Mouse (Mus musculus): ENCODE results near the gene Slc12a9. TPM values are rescaled to one million over a fixed set of nuclear protein-coding genes. Genes with fewer than 3 reads are reported as not detected.

Gene Slc12a9
- polyA plus RNA-seq, 1 experiment from 2014 or later, result 23.4 TPM

GRCm38 (mm10) chr5:137330910-137331309 is 2.5 kb downstream of the Slc12a9 start:
- WGBS, result 85% methylated on average over 7 of the region's 7 CpGs
- no peak overlapping the region for H3K4me3 ChIP-seq (replicated peaks)
- no peak for ATAC-seq
- H3K9ac ChIP-seq (replicated peaks), result 0 out of 2 replicates have a peak overlapping the region, but pooled peaks have one; percentile 19
- H3K4me1 ChIP-seq (replicated peaks), result peaks cover 16% of the 10 kb centered on the region
- H3K4me2 ChIP-seq (replicated peaks), result no peak overlapping the region
- peaks cover 30% of the 10 kb centered on the region for H3K36me3 ChIP-seq
- H3K27me3 ChIP-seq, result no peaks in the 10 kb centered on the region
- H3K27ac ChIP-seq, result no peak overlapping the region
- H3K9me3 ChIP-seq, result no peaks in the 10 kb centered on the region

DNA sequence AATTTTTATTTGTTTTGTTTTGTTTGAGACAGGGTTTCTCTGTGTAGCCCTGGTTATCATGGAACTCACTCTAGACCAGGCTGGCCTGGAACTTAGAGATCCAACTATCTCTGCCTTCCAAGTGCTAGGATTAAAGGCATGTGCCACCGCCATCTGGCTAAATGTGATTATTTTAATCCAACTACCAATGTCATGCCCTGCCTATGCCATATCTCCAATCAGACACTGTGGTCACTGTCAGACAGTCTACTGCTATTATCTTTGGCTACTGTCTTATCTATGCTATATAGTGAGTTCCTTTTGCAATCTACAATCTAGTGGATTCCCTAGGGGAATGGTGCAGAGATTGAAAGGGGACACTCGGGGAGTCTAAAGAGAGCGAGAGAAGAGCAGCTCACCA is 12.4 kb downstream of the Slc12a9 start:
- no peak overlapping the region for H3K4me2 ChIP-seq (replicated peaks)
- no peak overlapping the region for H3K4me3 ChIP-seq (replicated peaks)
- no peak overlapping the region for H3K27ac ChIP-seq
- H3K27me3 ChIP-seq, result no peaks in the 10 kb centered on the region
- ATAC-seq, result no peak
- H3K4me1 ChIP-seq (replicated peaks), result no peaks in the 10 kb centered on the region
- H3K9ac ChIP-seq (replicated peaks), result no peak overlapping the region
- H3K36me3 ChIP-seq, result peaks cover 80% of the 10 kb centered on the region
- no peaks in the 10 kb centered on the region for H3K9me3 ChIP-seq
- 92% methylated on average over 3 of the region's 3 CpGs for WGBS

DNA sequence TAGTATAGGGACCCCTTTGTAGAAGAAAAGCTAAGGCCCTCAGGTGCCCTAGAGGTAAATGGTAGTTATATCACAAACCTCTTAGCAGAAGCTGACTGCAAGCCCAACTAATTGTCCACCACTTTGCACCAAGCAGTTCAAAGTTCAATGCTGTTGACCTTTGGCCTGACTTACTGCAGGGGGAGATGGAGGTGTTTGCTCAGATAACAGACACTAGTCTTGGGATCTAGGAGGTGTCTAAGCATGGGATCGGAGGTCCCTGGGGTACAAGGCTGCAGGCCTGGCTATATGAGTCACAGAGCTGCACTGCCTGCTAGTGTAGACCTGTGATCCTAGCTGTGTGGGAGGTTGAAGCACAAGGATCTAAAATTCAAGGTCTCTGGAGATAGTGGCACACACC is 14.8 kb downstream of the Slc12a9 start:
- Histone ChIP-seq H3K4me3 (replicated peaks) (no peak overlapping the region), H3K4me2 (replicated peaks) (no peak overlapping the region), H3K4me1 (replicated peaks) (peaks cover 19% of the 10 kb centered on the region), H3K27ac (no peak overlapping the region), H3K9me3 (no peaks in the 10 kb centered on the region), H3K9ac (replicated peaks) (no peak overlapping the region), H3K36me3 (peaks cover 65% of the 10 kb centered on the region), H3K27me3 (no peaks in the 10 kb centered on the region)
- no peak for ATAC-seq
- 85% methylated on average over 1 of the region's 1 CpGs for WGBS

GRCm38 (mm10) chr5:137317361-137317760 is 16.0 kb downstream of the Slc12a9 start:
- Histone ChIP-seq H3K27ac (no peak overlapping the region), H3K36me3 (peaks cover 56% of the 10 kb centered on the region), H3K9me3 (no peaks in the 10 kb centered on the region), H3K4me1 (replicated peaks) (peaks cover 31% of the 10 kb centered on the region), H3K4me2 (replicated peaks) (no peak overlapping the region), H3K9ac (replicated peaks) (no peak overlapping the region), H3K4me3 (replicated peaks) (no peak overlapping the region), H3K27me3 (no peaks in the 10 kb centered on the region)
- ATAC-seq, result no peak
- 91% methylated on average over 8 of the region's 8 CpGs for whole genome bisulfite sequencing

DNA sequence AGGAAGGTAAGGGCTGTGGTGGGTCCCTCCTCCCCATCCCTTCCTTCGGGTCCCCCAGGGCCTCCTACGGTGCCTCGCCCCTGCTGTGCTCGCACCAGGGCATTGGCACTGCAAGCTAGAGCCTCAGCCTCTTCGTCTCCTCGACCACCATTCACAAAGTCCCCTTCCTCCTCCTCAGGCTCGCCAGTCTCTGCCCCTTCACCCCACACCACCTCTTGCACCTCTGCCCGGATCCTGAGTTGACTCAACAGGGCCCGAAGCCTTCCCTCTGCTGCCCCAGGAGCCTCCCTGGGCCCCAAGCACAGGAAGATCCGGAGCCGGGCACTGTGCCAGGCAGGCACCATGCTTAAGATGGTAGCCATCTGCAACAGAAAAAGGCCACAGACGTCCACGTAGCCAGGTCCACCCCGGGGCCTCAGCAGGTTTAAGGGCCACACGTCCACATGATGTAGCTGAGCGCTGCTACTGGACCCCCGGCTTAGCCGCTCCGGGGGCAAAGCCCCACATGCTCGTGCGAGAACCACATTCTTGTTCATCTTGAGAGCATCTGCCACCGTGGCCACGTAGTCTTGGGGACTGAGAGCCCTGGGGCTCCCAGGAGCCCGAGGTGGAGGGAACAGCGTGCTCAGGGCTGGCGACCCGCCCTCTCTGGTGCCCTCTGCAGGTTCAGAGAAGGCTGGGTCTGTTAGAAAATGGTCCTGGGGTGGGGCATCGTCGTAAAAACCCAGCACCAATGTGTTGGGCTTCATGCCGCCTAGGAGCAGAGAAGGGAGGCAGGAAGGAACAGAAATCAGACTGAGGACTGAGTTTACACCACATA is 18.1 kb downstream of the Slc12a9 start:
- H3K4me1 ChIP-seq (replicated peaks), result peaks cover 36% of the 10 kb centered on the region
- H3K9me3 ChIP-seq, result no peaks in the 10 kb centered on the region
- H3K4me2 ChIP-seq (replicated peaks), result no peak overlapping the region; the same call in 1 of the 2 replicates
- no peaks in the 10 kb centered on the region for H3K27me3 ChIP-seq
- H3K36me3 ChIP-seq, result peaks cover 42% of the 10 kb centered on the region
- peak overlapping the region; percentile 70; the same call in 1 of the 2 replicates for H3K9ac ChIP-seq (replicated peaks)
- WGBS, result 38% methylated on average over 30 of the region's 30 CpGs
- H3K27ac ChIP-seq, result no peak overlapping the region
- no peak for ATAC-seq
- no peak overlapping the region for H3K4me3 ChIP-seq (replicated peaks)

DNA sequence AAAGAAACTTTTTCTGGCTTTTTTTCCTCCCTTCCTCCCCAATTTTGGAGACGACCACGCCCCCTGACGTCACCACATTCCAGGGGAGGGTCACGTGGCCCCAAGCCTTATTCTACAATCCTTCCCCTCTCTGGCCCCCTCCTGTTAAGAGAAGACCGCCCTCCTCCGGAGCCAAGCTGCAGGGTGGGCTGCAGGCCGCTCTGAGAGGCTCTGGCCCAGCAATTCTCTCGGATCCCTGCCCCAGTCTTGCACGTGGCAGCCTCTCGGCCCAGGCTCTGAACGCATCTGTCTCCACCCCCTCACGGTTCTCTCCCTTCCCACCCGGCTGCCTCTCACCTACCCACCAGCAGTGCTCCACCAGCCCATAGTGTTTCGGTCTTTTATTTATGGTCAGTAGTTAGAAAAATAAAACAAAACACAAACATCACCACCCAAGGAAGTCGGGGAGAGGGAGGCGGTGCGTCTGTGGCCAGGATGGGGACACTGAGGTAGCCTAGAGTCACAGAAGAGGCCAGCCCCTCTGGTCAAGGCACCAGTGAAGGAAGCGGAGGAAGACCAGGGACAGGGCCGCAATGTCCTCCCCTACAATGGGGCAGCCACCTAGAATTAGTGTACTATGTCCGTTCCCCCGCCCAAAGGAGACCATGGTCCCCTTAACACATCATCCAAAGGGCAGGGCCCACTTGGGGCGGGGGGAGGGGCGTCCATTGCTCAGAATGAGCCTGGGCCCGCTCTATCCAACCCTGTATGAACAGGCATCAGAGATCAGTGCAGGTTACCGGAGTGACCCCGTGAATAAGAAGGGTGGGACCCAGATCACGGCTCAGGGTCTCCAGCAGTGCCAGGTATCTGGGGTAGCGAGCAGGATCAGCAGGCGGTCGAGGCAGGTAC is 19.0 kb downstream of the Slc12a9 start, which contains the start of gene Trip6:
Gene Trip6, minus strand, starts transcription at position 212 of the 891 bp plus-strand sequence.
- Histone ChIP-seq H3K4me3 (replicated peaks) (peak within 1 kb of the TSS; percentile 42), H3K27ac (peak within 1 kb of the TSS; percentile 61), H3K9me3 (no peaks in the 10 kb centered on the region), H3K36me3 (peaks cover 41% of the 10 kb centered on the region), H3K4me1 (replicated peaks) (peaks cover 36% of the 10 kb centered on the region), H3K27me3 (no peaks in the 10 kb centered on the region), H3K4me2 (replicated peaks) (peak within 1 kb of the TSS; percentile 60), H3K9ac (replicated peaks) (peak within 1 kb of the TSS; percentile 70)
- 14% methylated on average over 29 of the region's 30 CpGs for WGBS
- peak; percentile 89 for ATAC-seq

GRCm38 (mm10) chr5:137313466-137314192 is 19.8 kb downstream of the Slc12a9 start:
- Histone ChIP-seq H3K9ac (replicated peaks) (peak overlapping the region; percentile 70), H3K36me3 (peaks cover 42% of the 10 kb centered on the region), H3K4me3 (replicated peaks) (peak overlapping the region; percentile 42), H3K9me3 (no peaks in the 10 kb centered on the region), H3K27ac (peak overlapping the region; percentile 54; the same call in 1 of the 2 replicates), H3K4me2 (replicated peaks) (peak overlapping the region; percentile 60), H3K4me1 (replicated peaks) (peaks cover 36% of the 10 kb centered on the region), H3K27me3 (no peaks in the 10 kb centered on the region)
- peak; percentile 59 for ATAC-seq
- WGBS, result 2% methylated on average over 22 of the region's 22 CpGs

DNA sequence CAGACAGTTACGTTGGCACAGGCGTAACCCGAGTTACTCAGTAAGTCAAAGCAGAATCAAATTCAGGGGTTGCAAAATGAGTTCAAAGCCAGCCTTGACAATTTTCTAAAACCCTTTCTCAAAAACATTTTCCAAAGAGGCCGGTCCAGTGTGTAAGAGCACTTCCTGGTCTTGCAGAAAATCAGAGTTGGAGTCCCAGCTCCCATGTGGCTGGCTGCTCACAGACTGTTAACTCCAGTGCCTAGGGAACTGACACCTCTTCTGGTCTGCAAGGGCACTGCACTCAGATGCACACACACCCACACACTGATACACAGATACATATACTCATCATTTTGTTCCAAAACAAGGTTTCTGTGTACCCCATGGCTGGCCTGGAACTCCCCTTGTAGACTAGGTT is 25.0 kb downstream of the Slc12a9 start:
- Histone ChIP-seq H3K4me3 (replicated peaks) (peak overlapping the region; percentile 93), H3K9ac (replicated peaks) (peak overlapping the region; percentile 69), H3K36me3 (peaks cover 34% of the 10 kb centered on the region), H3K27me3 (no peaks in the 10 kb centered on the region), H3K4me1 (replicated peaks) (peaks cover 55% of the 10 kb centered on the region), H3K27ac (peak overlapping the region; percentile 97), H3K9me3 (no peaks in the 10 kb centered on the region), H3K4me2 (replicated peaks) (peak overlapping the region; percentile 80)
- 93% methylated on average over 4 of the region's 4 CpGs for WGBS
- 0 out of 2 replicates have a peak, but pooled peaks have one; percentile 5 for ATAC-seq

- WGBS, result under 1% methylated on average over 55 of the region's 72 CpGs
- ATAC-seq, result peak; percentile 87
- no peaks in the 10 kb centered on the region for H3K27me3 ChIP-seq
- H3K9me3 ChIP-seq, result no peaks in the 10 kb centered on the region
- H3K4me2 ChIP-seq (replicated peaks), result peak within 1 kb of the TSS; percentile 80
- peak within 1 kb of the TSS; percentile 99 for H3K9ac ChIP-seq (replicated peaks)
- peak within 1 kb of the TSS; percentile 93 for H3K4me3 ChIP-seq (replicated peaks)
- peaks cover 44% of the 10 kb centered on the region for H3K36me3 ChIP-seq
- H3K27ac ChIP-seq, result peak within 1 kb of the TSS; percentile 97
- peaks cover 48% of the 10 kb centered on the region for H3K4me1 ChIP-seq (replicated peaks)
Measured at GRCm38 (mm10) chr5:137307071-137307912, 26.1 kb downstream of the Slc12a9 start, which contains the start of gene Srrt. Gene Srrt (minus strand): TSS chr5:137307674.

DNA sequence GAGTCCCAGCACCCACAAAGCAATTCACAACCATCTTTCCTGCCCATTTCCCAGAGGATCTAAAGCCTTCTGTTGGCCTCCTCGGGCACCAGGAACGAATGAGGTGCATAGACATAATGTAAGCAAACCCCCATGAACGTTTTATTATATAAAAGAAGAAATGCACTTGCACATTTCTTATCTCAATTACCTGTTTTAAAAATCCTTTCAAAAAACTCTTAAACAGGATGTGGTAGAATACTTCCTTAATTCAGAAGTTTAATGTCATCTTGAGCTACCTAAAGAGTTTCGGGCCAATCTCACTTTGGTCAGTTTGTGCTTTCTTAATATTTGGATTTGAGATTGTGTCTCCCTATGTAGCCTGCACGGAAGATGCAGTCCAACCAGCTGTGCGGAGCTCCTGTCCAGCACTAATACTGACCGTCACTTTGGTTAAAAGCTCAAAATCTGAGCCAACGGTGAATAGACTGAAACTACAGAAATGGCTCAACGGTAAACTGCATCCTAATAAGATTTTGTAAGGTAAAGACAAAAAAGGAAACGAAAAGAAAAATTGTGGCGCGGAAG is 26.9 kb downstream of the Slc12a9 start:
- Histone ChIP-seq H3K27me3 (no peaks in the 10 kb centered on the region), H3K4me2 (replicated peaks) (peak overlapping the region; percentile 80), H3K4me3 (replicated peaks) (peak overlapping the region; percentile 93), H3K4me1 (replicated peaks) (peaks cover 44% of the 10 kb centered on the region), H3K27ac (peak overlapping the region; percentile 97), H3K36me3 (peaks cover 52% of the 10 kb centered on the region), H3K9ac (replicated peaks) (peak overlapping the region; percentile 99), H3K9me3 (no peaks in the 10 kb centered on the region)
- no peak for ATAC-seq
- WGBS, result 14% methylated on average over 12 of the region's 12 CpGs

Measured in midbrain, embryonic 13.5 days (tissue).